Mouse (Mus musculus) heart, embryonic 11.5 days (tissue): ENCODE measurements around the gene Pde6h. TPM values are rescaled to one million over a fixed set of nuclear protein-coding genes. Genes with fewer than 3 reads are reported as not detected.
A peak's percentile ranks its signal among the peaks of the same experiment; 100 is the strongest.

ENCODE experiments used
- ATAC-seq: fragments of 200-750 bp; cut with Nextera tagmentation; replicated peaks from 2 replicates; pipeline ENCODE4 v1.8.0; 2017; ENCODE audit warnings: moderate library complexity; ENCODE audit not compliant: insufficient number of reproducible peaks, low FRiP score, low TSS enrichment
- H3K27ac ChIP-seq: fragments of 300-500 bp; sonication (generic); 2 replicates; pipeline ENCODE4 v1.5.1; 2014; ENCODE audit warnings: mild to moderate bottlenecking, low read depth, low read length
- H3K27me3 ChIP-seq: fragments of 300-500 bp; sonication (generic); 2 replicates; pipeline ENCODE4 v1.6.1; 2014; ENCODE audit warnings: mild to moderate bottlenecking, low read length, mixed read lengths; ENCODE audit not compliant: control insufficient read depth, insufficient read depth
- H3K36me3 ChIP-seq: fragments of 300-500 bp; sonication (generic); 2 replicates; pipeline ENCODE4 v1.6.1; 2014; ENCODE audit warnings: mild to moderate bottlenecking, low read length, moderate library complexity, mixed read lengths; ENCODE audit not compliant: control insufficient read depth, insufficient read depth
- H3K4me1 ChIP-seq: fragments of 300-500 bp; sonication (generic); 2 replicates; pipeline ENCODE4 v1.6.1; 2014; ENCODE audit warnings: low read length; ENCODE audit not compliant: control insufficient read depth, insufficient read depth
- H3K4me2 ChIP-seq: fragments of 300-500 bp; sonication (generic); 2 replicates; pipeline ENCODE4 v1.6.1; 2014; ENCODE audit warnings: mild to moderate bottlenecking, moderate library complexity
- H3K4me3 ChIP-seq: fragments of 300-500 bp; sonication (generic); 2 replicates; pipeline ENCODE4 v1.5.1; 2014; ENCODE audit warnings: low read depth, low read length
- H3K9ac ChIP-seq: fragments of 300-500 bp; sonication (generic); 2 replicates; pipeline ENCODE4 v1.6.1; 2014; ENCODE audit warnings: mild to moderate bottlenecking, low read depth, low read length, moderate library complexity
- H3K9me3 ChIP-seq: fragments of 300-500 bp; sonication (generic); replicated peaks from 2 replicates; pipeline ENCODE4 v1.6.1; 2016; ENCODE audit warnings: low read length; ENCODE audit not compliant: control insufficient read depth
- WGBS: fragments of 180-500 bp; shearing (Covaris S2); extraction: QIAGEN DNeasy Blood & Tissue Kit; methylation state at CpG from one replicate; pipeline ENCODE4 v1.1.7; 2014; ENCODE audit not compliant: insufficient replicate concordance; 5-methylcytosine and 5-hydroxymethylcytosine counted together
- polyA plus RNA-seq: library from polyadenylated mRNA; unstranded; fragments of >200 nt; fragmentation: Nextera tagmentation; extraction: Ambion mirVana; gene quantifications from 2 replicates; pipeline ENCODE4 v1.2.1, GENCODE M21; 2014

The Pde6h gene
- polyA plus RNA-seq, 1 experiment from 2014 or later, result 0.43 TPM

DNA sequence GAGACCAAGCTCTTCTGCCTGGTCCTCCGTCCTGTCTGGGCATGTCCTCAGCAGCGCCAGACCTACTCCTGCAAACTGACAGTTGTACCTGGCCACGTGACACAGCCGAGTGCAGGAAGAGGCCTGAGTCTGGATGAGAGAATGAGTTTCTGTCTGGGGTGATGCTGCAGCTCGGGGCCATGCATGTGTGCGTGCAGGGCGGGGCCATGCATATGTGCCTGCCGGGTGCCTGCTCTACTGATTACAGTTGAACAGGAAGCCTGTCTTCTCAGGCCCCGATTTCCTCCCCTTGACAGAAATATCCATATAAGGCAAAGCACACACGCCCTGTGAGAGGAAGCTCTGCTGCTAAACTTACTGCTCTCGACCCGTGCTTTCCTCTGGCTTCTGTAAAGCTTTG, 7.0 kb downstream of the Pde6h start:
- H3K9me3 ChIP-seq, result no peaks in the 10 kb centered on the region
- peak overlapping the region; percentile 75 for H3K27ac ChIP-seq
- no peaks in the 10 kb centered on the region for H3K27me3 ChIP-seq
- peak overlapping the region; percentile 1 for H3K4me3 ChIP-seq
- H3K9ac ChIP-seq, result peak overlapping the region; percentile 18; the same call in 1 of the 2 replicates
- peak; percentile 89 for ATAC-seq
- H3K4me2 ChIP-seq, result peak overlapping the region; percentile 46
- no peaks in the 10 kb centered on the region for H3K36me3 ChIP-seq
- 8% methylated on average over 12 of the region's 12 CpGs for WGBS
- peaks cover 10% of the 10 kb centered on the region for H3K4me1 ChIP-seq

DNA sequence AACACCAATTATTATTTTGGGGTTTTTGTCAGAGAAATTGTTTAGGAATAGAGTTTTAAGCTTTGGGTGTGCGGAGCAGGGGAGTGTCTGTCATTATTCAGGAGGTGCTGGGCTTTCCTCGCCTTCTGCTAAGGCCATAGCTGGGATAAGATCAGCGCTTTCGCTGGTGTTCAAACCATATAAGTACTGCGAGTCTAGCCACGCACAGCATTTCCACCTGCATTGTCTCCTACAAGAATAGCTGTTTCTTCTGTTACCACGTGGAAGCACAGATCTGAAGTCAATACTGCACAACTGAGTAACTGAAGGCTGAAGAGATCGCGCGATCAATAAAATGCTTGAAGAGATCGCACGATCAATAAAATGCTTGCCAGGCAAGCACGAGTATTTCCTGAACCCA, 7.6 kb downstream of the Pde6h start:
- H3K4me1 ChIP-seq, result peaks cover 10% of the 10 kb centered on the region

GRCm38 (mm10) chr6:136934068-136934467, 10.4 kb downstream of the Pde6h start:
- WGBS, result 73% methylated on average over 7 of the region's 7 CpGs
- no peak overlapping the region for H3K4me3 ChIP-seq
- no peak overlapping the region for H3K9ac ChIP-seq
- ATAC-seq, result no peak
- no peaks in the 10 kb centered on the region for H3K36me3 ChIP-seq
- H3K4me2 ChIP-seq, result no peak overlapping the region
- no peaks in the 10 kb centered on the region for H3K27me3 ChIP-seq
- peaks cover 16% of the 10 kb centered on the region for H3K4me1 ChIP-seq
- no peak overlapping the region for H3K27ac ChIP-seq
- H3K9me3 ChIP-seq, result no peaks in the 10 kb centered on the region

More for the DNA sequence above, 7.6 kb downstream of the Pde6h start:
- no peaks in the 10 kb centered on the region for H3K9me3 ChIP-seq
- peak overlapping the region; percentile 46 for H3K4me2 ChIP-seq
- no peaks in the 10 kb centered on the region for H3K27me3 ChIP-seq
- H3K27ac ChIP-seq, result peak overlapping the region; percentile 75
- peak overlapping the region; percentile 13; the same call in 1 of the 2 replicates for H3K9ac ChIP-seq
- H3K36me3 ChIP-seq, result no peaks in the 10 kb centered on the region
- WGBS, result 75% methylated on average over 13 of the region's 13 CpGs
- H3K4me3 ChIP-seq, result no peak overlapping the region
- ATAC-seq, result no peak

GRCm38 (mm10) chr6:136935233-136935632, 11.6 kb downstream of the Pde6h start:
- no peaks in the 10 kb centered on the region for H3K27me3 ChIP-seq

DNA sequence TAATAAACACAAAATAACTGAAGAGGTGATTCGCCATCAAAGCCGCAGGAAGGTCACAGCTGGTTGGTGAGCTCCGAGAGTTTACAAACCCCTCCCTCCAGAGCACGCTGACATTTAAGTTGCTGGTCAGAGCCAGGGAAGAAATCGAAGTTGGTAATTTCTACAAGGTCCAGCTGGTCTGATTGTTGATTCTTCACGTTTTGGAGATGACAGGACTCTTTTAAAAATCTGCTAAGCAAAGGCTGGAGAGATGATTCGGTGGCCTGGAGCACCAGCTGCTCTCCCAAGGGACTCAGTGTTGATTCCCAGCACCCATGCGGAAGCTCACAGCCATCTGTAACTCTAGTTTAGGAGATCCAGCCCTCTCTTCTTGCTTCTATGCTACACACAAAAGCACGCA, 12.7 kb downstream of the Pde6h start:
- Histone ChIP-seq H3K9ac (no peak overlapping the region), H3K27me3 (no peaks in the 10 kb centered on the region), H3K27ac (no peak overlapping the region), H3K4me2 (no peak overlapping the region), H3K9me3 (no peaks in the 10 kb centered on the region), H3K4me3 (no peak overlapping the region), H3K4me1 (peaks cover 22% of the 10 kb centered on the region), H3K36me3 (no peaks in the 10 kb centered on the region)
- no peak for ATAC-seq
- 78% methylated on average over 9 of the region's 9 CpGs for WGBS

More at GRCm38 (mm10) chr6:136935233-136935632, 11.6 kb downstream of the Pde6h start:
- Histone ChIP-seq H3K27ac (no peak overlapping the region), H3K4me3 (no peak overlapping the region), H3K9me3 (no peaks in the 10 kb centered on the region), H3K9ac (no peak overlapping the region), H3K36me3 (no peaks in the 10 kb centered on the region), H3K4me2 (no peak overlapping the region), H3K4me1 (peaks cover 17% of the 10 kb centered on the region)
- WGBS, result 57% methylated on average over 3 of the region's 3 CpGs
- ATAC-seq, result no peak

- 80% methylated on average over 3 of the region's 3 CpGs for WGBS
Measured at GRCm38 (mm10) chr6:136937117-136937516, 13.5 kb downstream of the Pde6h start.

DNA sequence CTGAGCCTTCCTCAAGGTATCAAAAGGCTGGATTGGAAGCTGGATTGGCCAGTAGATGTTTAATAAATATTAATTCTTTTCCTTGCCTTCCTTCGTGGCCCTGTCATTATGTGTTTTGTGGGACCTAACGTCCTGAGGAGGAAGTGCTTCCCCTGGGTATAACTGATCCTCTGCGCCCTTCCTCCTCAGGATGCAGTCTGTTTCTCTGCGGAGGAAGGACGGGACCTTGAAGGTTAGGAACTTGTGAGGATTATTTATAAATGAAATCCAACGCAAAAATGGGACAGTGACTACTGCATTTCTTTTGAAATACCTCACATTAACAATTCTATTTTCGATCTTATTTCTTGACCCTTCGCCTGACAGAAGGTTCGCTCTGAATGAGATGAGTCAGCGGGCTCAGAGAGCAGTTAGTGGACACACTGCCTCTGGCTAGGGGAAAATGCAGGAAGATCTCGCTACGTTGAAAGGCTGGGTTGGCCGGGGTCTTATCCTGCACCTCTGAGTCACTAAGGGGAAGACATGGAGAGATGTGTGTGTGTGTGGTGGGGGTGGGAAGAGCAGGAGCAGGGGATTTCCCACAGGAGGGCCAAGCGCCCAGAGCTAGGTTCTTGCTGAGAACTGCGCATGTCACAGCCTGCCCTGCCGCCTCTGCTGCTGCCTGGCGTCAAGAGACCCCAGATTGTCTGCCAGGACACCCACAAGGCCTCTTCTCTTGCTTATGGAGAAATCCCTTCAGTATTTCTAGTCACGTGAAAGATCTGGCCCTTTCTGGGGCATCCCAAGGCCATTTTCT, 14.9 kb downstream of the Pde6h start:
- 0 out of 2 replicates have a peak, but pooled peaks have one; percentile 20 for ATAC-seq
- peak overlapping the region; percentile 16; the same call in 1 of the 2 replicates for H3K4me2 ChIP-seq
- no peaks in the 10 kb centered on the region for H3K9me3 ChIP-seq
- H3K4me3 ChIP-seq, result no peak overlapping the region
- 58% methylated on average over 18 of the region's 18 CpGs for WGBS
- 0 out of 2 replicates have a peak overlapping the region, but pooled peaks have one; percentile 16 for H3K9ac ChIP-seq
- H3K27me3 ChIP-seq, result no peaks in the 10 kb centered on the region
- H3K27ac ChIP-seq, result peak overlapping the region; percentile 50; the same call in 1 of the 2 replicates
- H3K36me3 ChIP-seq, result no peaks in the 10 kb centered on the region
- peaks cover 26% of the 10 kb centered on the region for H3K4me1 ChIP-seq

More at GRCm38 (mm10) chr6:136937117-136937516, 13.5 kb downstream of the Pde6h start:
- no peak overlapping the region for H3K9ac ChIP-seq
- H3K4me3 ChIP-seq, result no peak overlapping the region
- H3K4me2 ChIP-seq, result no peak overlapping the region
- no peak for ATAC-seq
- H3K27me3 ChIP-seq, result no peaks in the 10 kb centered on the region
- peaks cover 26% of the 10 kb centered on the region for H3K4me1 ChIP-seq
- H3K36me3 ChIP-seq, result no peaks in the 10 kb centered on the region
- H3K9me3 ChIP-seq, result no peaks in the 10 kb centered on the region
- no peak overlapping the region for H3K27ac ChIP-seq

- Histone ChIP-seq H3K4me2 (peak overlapping the region; percentile 60; the same call in 1 of the 2 replicates), H3K4me3 (no peak overlapping the region), H3K36me3 (no peaks in the 10 kb centered on the region), H3K27ac (peak overlapping the region; percentile 88), H3K27me3 (no peaks in the 10 kb centered on the region), H3K9me3 (no peaks in the 10 kb centered on the region), H3K4me1 (peaks cover 26% of the 10 kb centered on the region), H3K9ac (no peak overlapping the region)
- ATAC-seq, result no peak
- WGBS, result 52% methylated on average over 14 of the region's 14 CpGs
Measured at GRCm38 (mm10) chr6:136939326-136940187, 15.9 kb downstream of the Pde6h start.
